Mouse (Mus musculus): Measurements from ENCODE around the gene Sox21. TPM values are rescaled to one million over a fixed set of nuclear protein-coding genes. Genes with fewer than 3 reads are reported as not detected.

Gene Sox21
- polyA plus RNA-seq, 1 experiment from 2014 or later: 6.0 TPM

- Histone ChIP-seq H3K27me3 (peaks cover 48% of the 10 kb centered on the region), H3K36me3 (no peaks in the 10 kb centered on the region), H3K4me1 (replicated peaks) (peaks cover 34% of the 10 kb centered on the region), H3K9me3 (no peaks in the 10 kb centered on the region), H3K4me3 (peak overlapping the region; percentile 42), H3K9ac (peak overlapping the region; percentile 40), H3K4me2 (peak overlapping the region; percentile 61), H3K27ac (replicated peaks) (peak overlapping the region; percentile 74)
- under 1% methylated on average over 73 of the region's 73 CpGs for WGBS
- ATAC-seq (ENCODE audit: low FRiP score, low read depth): peak; percentile 69
Observed at GRCm38 (mm10) chr14:118235973-118236885, 601 bp downstream of the Sox21 start.

- peaks cover 46% of the 10 kb centered on the region for H3K27me3 ChIP-seq
- no peak for ATAC-seq (ENCODE audit: low FRiP score, low read depth)
- H3K4me3 ChIP-seq: peak overlapping the region; percentile 42
- WGBS: under 1% methylated on average over 60 of the region's 62 CpGs
- H3K36me3 ChIP-seq: no peaks in the 10 kb centered on the region
- H3K27ac ChIP-seq (replicated peaks): peak overlapping the region; percentile 74
- no peaks in the 10 kb centered on the region for H3K9me3 ChIP-seq
- H3K9ac ChIP-seq: peak overlapping the region; percentile 40
- peaks cover 38% of the 10 kb centered on the region for H3K4me1 ChIP-seq (replicated peaks)
- H3K4me2 ChIP-seq: peak overlapping the region; percentile 61
Observed at GRCm38 (mm10) chr14:118235361-118235972, 1.4 kb downstream of the Sox21 start.

GRCm38 (mm10) chr14:118234541-118235210 lies 2.2 kb downstream of the Sox21 start:
- H3K36me3 ChIP-seq: no peaks in the 10 kb centered on the region
- peak overlapping the region; percentile 42 for H3K4me3 ChIP-seq
- H3K27me3 ChIP-seq: peaks cover 46% of the 10 kb centered on the region
- H3K4me1 ChIP-seq (replicated peaks): peaks cover 38% of the 10 kb centered on the region
- peak overlapping the region; percentile 61 for H3K4me2 ChIP-seq
- ATAC-seq (ENCODE audit: low FRiP score, low read depth): no peak
- H3K9me3 ChIP-seq: no peaks in the 10 kb centered on the region
- under 1% methylated on average over 74 of the region's 84 CpGs for WGBS
- H3K9ac ChIP-seq: peak overlapping the region; percentile 40
- H3K27ac ChIP-seq (replicated peaks): peak overlapping the region; percentile 74

- H3K9me3 ChIP-seq: no peaks in the 10 kb centered on the region
- peak overlapping the region; percentile 61 for H3K4me2 ChIP-seq
- H3K36me3 ChIP-seq: no peaks in the 10 kb centered on the region
- H3K9ac ChIP-seq: peak overlapping the region; percentile 40; the same call in 1 of the 2 replicates
- peaks cover 46% of the 10 kb centered on the region for H3K27me3 ChIP-seq
- WGBS: 3% methylated on average over 26 of the region's 26 CpGs
- peak overlapping the region; percentile 42 for H3K4me3 ChIP-seq
- H3K27ac ChIP-seq (replicated peaks): 0 out of 2 replicates have a peak overlapping the region, but pooled peaks have one; percentile 74
- no peak for ATAC-seq (ENCODE audit: low FRiP score, low read depth)
- H3K4me1 ChIP-seq (replicated peaks): peaks cover 38% of the 10 kb centered on the region
Observed at GRCm38 (mm10) chr14:118233786-118234540, 2.9 kb downstream of the Sox21 start.

- H3K27me3 ChIP-seq: peaks cover 48% of the 10 kb centered on the region
- H3K9ac ChIP-seq: no peak overlapping the region
- H3K4me1 ChIP-seq (replicated peaks): peaks cover 45% of the 10 kb centered on the region
- 2% methylated on average over 8 of the region's 8 CpGs for WGBS
- ATAC-seq (ENCODE audit: low FRiP score, low read depth): no peak
- H3K4me3 ChIP-seq: peak overlapping the region; percentile 21
- H3K27ac ChIP-seq (replicated peaks): peak overlapping the region; percentile 51; the same call in 1 of the 2 replicates
- H3K9me3 ChIP-seq: no peaks in the 10 kb centered on the region
- H3K36me3 ChIP-seq: no peaks in the 10 kb centered on the region
- peak overlapping the region; percentile 46 for H3K4me2 ChIP-seq
Observed at GRCm38 (mm10) chr14:118232381-118232970, 4.4 kb downstream of the Sox21 start.

GRCm38 (mm10) chr14:118226471-118227155 lies 10.2 kb downstream of the Sox21 start:
- no peak overlapping the region for H3K4me3 ChIP-seq
- no peak for ATAC-seq (ENCODE audit: low FRiP score, low read depth)
- no peak overlapping the region for H3K27ac ChIP-seq (replicated peaks)
- peaks cover 79% of the 10 kb centered on the region for H3K27me3 ChIP-seq
- no peaks in the 10 kb centered on the region for H3K36me3 ChIP-seq
- 3% methylated on average over 21 of the region's 21 CpGs for WGBS
- peaks cover 14% of the 10 kb centered on the region for H3K4me1 ChIP-seq (replicated peaks)
- peak overlapping the region; percentile 23 for H3K4me2 ChIP-seq
- no peaks in the 10 kb centered on the region for H3K9me3 ChIP-seq
- H3K9ac ChIP-seq: no peak overlapping the region

GRCm38 (mm10) chr14:118225911-118226310 lies 10.9 kb downstream of the Sox21 start:
- WGBS: under 1% methylated on average over 21 of the region's 21 CpGs
- H3K9ac ChIP-seq: no peak overlapping the region
- peak; percentile 55 for ATAC-seq (ENCODE audit: low FRiP score, low read depth)
- peak overlapping the region; percentile 23 for H3K4me2 ChIP-seq
- no peak overlapping the region for H3K27ac ChIP-seq (replicated peaks)
- no peaks in the 10 kb centered on the region for H3K36me3 ChIP-seq
- H3K9me3 ChIP-seq: no peaks in the 10 kb centered on the region
- H3K4me1 ChIP-seq (replicated peaks): peaks cover 7% of the 10 kb centered on the region
- no peak overlapping the region for H3K4me3 ChIP-seq
- peaks cover 73% of the 10 kb centered on the region for H3K27me3 ChIP-seq

- Histone ChIP-seq H3K27me3 (peaks cover 72% of the 10 kb centered on the region), H3K4me1 (replicated peaks) (peaks cover 7% of the 10 kb centered on the region), H3K36me3 (no peaks in the 10 kb centered on the region), H3K4me2 (peak overlapping the region; percentile 23; the same call in 1 of the 2 replicates), H3K9me3 (no peaks in the 10 kb centered on the region), H3K4me3 (no peak overlapping the region), H3K27ac (replicated peaks) (no peak overlapping the region), H3K9ac (no peak overlapping the region)
- WGBS: 31% methylated on average over 16 of the region's 16 CpGs
- no peak for ATAC-seq (ENCODE audit: low FRiP score, low read depth)
Observed at GRCm38 (mm10) chr14:118225061-118225743, 11.6 kb downstream of the Sox21 start.

GRCm38 (mm10) chr14:118220885-118221284 lies 15.9 kb downstream of the Sox21 start:
- H3K27ac ChIP-seq (replicated peaks): no peak overlapping the region
- H3K9ac ChIP-seq: no peak overlapping the region
- WGBS: 88% methylated on average over 1 of the region's 1 CpGs
- H3K4me2 ChIP-seq: no peak overlapping the region
- no peaks in the 10 kb centered on the region for H3K4me1 ChIP-seq (replicated peaks)
- H3K27me3 ChIP-seq: peaks cover 41% of the 10 kb centered on the region
- no peak overlapping the region for H3K4me3 ChIP-seq
- no peaks in the 10 kb centered on the region for H3K36me3 ChIP-seq
- H3K9me3 ChIP-seq: no peaks in the 10 kb centered on the region
- no peak for ATAC-seq (ENCODE audit: low FRiP score, low read depth)

GRCm38 (mm10) chr14:118216826-118217225 lies 20.0 kb downstream of the Sox21 start:
- no peak for ATAC-seq (ENCODE audit: low FRiP score, low read depth)
- Histone ChIP-seq H3K9me3 (no peaks in the 10 kb centered on the region), H3K4me2 (no peak overlapping the region), H3K27ac (replicated peaks) (no peak overlapping the region), H3K9ac (no peak overlapping the region), H3K4me1 (replicated peaks) (no peaks in the 10 kb centered on the region), H3K27me3 (peaks cover 13% of the 10 kb centered on the region), H3K4me3 (no peak overlapping the region), H3K36me3 (no peaks in the 10 kb centered on the region)
- 96% methylated on average over 8 of the region's 8 CpGs for WGBS
